Mouse (Mus musculus): ENCODE data around the gene 1700122O11Rik.

Gene 1700122O11Rik

DNA sequence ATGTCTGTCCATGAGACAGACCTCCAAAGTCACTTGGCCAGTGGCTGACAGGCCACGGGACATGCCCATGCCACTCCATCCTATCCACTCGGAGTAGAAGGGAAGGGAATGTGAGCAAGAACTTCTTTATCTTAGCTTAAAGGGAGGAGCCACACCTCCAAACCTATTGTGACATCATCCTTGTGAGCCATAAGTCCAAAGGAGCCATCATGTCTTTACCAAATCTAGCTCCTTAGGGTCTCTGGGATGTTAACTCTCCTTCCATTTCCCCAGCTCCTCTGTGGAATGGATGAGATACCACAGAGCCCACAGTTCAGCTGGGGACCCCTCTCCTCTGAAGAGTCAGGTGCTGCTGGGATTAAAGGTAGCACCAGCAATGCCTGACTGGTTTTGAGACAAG is at the start of gene 1700122O11Rik:
1700122O11Rik (minus strand) TSS at position 101 of the 400 bp plus-strand sequence.
- DNase-seq (ENCODE audit: low read depth, low spot score) = no peak

DNA sequence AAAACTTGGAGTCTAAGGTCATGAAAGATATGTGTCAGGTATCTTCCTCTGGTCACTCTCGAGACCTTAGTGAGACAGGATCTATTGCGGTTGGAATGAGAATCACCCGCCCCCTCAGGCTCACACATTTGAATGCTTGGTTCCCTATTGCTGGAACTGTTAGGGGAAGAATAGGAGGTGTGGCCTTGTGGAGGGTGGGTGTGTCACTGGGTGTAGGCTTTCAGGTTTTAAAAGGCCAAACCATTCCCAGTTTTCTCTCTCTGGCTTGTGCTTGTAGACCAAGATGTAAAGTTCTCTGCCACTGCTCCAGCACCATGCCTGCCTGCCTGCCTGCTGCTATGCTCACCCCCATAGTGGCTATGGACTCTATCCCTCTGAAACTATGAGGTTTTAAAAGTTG is 42.5 kb upstream of the 1700122O11Rik start:
- no peak for DNase-seq (ENCODE audit: low read depth, low spot score)

DNA sequence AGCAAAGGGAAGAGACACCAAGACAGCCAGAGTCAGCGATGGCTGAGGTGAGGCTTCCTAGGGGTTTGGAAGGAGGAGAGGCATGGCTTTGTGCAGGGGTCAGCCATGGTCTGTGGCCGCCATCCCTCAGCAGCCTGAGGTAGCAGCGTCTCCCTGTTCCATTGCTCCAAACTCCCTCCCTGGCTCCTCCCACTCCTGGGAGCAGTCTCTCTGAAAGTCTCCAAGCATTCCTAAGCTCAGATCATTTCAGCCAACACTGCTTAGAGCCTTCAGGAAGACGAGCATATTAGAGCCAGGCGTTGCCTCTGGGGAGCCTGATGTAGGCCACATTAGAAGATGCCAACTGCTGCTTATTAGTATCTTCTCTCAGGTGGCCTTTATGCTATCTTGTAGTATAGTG is 29.6 kb upstream of the 1700122O11Rik start:
- DNase-seq (ENCODE audit: low read depth, low spot score) = no peak

DNA sequence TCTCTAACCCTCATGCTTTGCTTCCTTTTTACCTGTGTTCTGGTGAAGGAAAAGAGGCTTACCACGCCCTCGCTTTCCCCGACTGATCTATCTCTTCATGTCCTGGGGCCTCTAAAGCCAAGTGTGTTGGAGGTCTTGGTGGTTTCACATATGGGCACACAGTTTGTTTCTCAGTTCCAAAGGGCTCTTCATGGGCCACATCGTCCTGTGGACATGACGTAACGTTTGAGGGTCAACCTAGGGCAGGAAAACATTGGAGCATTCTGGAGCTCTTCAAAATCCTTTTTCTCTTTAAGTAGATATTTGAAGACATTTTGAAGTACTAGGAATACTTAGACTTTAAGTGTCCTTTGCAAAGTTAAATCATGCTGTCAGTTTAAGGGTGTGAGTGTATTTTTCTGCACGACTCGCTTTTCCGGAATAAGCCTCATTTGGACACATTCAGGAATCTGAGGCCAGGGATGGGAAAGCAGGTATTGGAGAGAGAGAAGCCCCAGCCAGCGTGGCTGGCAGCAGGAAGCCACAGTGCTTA is 29.1 kb upstream of the 1700122O11Rik start:
- no peak for DNase-seq (ENCODE audit: low read depth, low spot score)

DNA sequence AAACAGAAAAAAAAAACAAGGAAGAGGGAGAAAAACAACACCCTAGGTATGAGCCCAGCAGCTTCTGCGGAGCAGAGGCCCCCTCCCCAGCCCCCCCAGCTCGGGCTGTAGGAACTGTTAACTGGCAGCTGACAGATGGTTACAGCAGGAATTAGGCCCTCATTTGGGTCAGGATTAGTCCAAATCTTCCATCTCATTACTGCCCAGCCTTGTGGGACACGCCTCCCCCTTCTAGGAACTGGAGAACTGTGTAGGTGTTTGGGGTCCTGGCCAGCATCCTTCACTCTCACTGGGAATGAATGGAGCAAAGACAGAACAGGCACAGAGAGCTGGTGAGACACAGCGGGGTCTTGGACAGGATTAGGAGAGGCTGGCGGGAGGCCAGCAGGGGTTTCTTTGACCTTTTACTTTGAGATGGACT is 27.0 kb upstream of the 1700122O11Rik start:
- DNase-seq (ENCODE audit: low read depth, low spot score) = no peak

DNA sequence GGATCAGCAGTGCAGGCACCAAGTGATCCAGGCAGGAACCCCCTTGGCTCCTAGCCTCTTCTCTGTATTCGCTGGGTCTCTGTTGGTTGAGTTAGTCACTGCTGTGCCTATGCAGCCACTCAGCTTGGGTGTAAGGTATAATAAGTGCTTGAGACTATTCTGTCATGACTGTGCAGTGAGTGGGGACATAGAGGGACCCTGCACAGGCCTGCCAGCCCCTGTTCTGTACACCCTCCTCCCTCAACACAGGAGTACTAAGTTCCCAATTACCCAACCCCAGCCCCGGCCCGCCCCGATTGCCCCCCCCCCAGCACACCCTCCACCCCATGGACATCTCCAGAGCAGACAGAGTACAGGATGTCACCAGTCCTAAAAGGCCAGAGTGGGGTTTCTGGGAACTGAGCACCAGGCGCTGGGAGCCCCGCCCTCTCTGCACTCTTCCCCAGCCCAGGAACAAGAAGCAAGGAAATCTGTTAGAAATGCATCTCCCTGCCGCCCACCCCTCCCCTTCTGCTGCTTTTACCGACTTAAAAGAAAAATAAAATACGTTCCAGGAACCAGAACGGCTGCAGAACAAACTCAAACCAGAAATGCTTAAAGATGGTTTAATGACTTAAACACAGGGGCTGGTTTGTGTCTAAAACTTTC is 26.2 kb upstream of the 1700122O11Rik start:
- DNase-seq (ENCODE audit: low read depth, low spot score) = no peak

DNA sequence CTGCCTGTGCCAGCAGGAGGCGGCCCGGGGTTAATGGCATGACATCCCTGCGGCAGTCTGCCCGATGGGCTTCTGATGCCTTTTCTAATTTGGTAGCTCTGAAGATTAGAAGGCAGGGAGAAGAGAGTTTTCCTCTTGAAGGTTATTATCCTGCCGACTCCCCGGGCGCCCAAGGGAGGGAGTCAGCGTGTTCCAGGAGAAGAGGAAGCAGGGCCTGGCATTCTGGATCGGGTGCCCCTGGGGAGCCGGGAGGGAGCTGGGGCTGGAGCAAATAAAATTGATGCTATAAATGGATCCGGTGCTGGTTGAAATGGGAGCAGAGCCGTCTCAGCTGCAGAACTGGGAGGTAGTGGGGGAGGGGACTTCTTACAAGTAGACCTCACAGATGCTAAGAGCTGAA is 19.3 kb upstream of the 1700122O11Rik start:
- DNase-seq (ENCODE audit: low read depth, low spot score) = no peak

DNA sequence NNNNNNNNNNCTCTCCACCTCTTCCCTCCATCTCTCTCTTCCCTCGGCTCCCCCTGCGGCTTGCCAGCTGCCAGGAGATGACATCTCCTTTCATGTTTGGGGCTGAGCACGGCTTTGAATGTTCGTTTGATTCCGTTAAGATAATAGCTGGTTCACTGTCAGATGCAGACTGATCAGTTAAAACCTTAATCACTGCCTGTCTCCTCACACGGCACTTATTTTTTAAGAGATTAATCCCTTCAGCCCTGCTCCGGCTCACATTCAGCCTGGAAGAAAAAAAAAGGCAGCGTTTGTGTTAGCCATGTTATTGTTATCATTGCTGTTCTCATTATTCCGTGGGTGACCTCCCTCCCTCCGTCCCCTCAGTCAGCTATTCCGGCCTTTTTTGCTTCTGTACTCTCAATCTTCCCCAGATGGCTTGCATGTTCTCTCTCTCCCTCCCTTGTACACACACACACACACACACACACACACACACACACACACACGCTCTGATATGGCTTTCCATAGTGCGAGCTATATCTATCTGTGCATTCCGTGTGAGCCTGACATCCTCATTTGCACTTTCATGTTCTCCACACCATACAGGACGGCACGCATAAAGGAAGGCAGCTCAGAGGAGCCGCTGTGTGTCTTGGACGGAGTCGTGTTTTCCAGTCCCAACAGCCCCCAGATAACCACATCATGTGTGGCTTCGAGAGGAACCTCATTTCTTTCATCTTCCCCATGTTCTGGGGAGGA is 17.2 kb upstream of the 1700122O11Rik start:
- no peak for DNase-seq (ENCODE audit: low read depth, low spot score)

DNA sequence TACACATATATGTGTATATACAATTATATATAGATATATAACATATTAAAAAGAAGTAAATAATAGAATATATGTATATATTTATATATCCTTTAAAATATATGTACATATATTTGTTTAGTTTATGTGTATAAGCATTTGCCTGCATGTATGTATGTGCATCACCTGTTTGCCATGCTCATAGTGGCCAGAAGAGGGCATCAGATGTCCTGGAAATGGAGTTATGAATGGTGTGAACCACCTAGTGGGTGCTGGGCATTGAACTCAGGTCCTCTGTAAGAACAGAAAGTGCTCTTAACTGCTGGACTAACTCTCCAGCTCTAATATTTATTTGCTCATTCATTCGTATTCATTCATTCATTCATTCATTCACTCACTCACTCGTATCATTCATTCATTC is 15.6 kb upstream of the 1700122O11Rik start:
- DNase-seq (ENCODE audit: low read depth, low spot score) = no peak

DNA sequence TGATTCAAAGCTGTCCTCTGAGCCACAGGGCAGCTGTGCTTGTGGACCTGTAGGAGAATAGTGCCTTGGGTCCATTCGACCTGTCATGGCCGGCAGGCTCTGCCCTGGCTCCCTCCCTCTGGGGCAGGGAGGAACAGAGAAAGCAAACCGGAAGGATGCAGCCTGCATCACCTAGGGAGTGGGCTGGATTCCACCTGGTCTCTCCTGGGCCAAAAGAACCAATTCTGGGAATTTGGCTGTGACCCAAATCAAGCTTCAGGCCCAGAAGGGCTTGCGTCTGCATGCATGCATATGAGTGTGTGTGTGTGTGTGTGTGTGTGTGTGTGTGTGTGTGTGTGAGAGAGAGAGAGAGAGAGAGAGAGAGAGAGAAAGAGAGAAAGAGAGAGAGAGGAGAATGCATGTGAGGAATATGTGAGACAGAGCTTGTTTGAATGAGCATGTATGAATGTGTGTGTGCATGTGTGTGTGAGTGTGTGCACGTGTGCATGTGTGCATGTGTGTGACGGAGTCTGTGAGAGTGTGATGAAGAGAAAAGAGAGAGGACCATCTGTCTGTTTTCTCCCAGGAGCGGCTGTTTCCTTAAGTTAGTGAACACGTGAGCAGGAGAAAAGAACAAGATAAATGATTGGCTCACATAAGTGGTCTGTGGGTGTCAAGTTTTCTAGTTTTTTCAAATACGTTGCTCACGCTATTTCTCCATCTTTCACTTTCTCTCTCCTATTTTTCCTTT is 14.4 kb upstream of the 1700122O11Rik start:
- no peak for DNase-seq (ENCODE audit: low read depth, low spot score)

DNA sequence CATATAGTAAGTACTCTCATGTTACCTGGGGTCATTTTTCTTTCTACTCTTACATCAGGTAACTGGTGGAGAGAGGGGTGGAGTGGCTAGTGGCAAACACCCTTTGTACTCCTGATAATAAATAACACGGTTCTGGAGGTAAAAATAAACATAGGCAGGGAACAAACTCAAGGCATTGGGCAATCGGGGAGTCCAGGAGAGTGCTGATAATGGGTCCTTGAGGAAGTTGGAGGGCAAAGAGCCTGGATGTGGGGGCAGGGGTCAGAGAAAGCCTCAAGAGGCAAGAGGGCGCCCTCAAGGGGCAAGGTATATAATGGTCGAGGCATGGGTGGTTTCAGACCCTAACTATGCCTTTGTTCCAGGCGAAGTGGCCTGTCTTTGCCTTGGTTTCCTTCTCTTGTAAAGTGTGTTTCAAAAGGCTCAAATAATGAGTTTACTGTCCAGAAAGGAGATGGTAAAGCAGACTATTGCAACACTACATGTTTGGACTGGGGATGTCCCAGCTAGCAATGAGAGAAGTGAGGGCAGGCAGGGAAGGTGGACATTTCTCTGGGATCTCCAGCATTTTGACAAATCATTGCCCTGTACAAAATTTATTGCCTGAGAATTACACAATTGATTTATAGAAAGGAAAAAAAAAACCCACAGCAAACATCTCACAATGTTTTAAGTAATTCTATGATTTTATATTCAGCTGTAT is 13.7 kb upstream of the 1700122O11Rik start:
- no peak for DNase-seq (ENCODE audit: low read depth, low spot score)

DNA sequence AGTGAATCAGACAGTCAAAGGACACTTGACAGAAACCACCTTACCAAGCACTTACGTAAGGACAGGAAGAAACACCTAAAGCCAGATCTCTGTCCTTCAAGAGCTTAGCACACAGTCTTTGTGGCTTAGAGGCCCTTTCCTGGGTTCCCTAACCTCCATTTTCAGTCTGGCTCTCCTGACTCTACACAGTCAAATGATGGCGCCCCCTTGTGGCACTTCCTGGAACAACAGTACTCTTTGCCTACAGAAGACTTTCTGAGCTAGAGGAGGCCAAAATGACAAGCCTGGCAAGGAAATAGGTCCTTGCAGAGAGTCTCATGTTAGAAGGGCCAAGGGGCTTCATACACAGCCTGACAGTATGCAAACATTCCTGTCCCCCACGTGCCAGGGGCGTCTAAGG is 7.5 kb upstream of the 1700122O11Rik start:
- DNase-seq (ENCODE audit: low read depth, low spot score) = peak; percentile 83

DNA sequence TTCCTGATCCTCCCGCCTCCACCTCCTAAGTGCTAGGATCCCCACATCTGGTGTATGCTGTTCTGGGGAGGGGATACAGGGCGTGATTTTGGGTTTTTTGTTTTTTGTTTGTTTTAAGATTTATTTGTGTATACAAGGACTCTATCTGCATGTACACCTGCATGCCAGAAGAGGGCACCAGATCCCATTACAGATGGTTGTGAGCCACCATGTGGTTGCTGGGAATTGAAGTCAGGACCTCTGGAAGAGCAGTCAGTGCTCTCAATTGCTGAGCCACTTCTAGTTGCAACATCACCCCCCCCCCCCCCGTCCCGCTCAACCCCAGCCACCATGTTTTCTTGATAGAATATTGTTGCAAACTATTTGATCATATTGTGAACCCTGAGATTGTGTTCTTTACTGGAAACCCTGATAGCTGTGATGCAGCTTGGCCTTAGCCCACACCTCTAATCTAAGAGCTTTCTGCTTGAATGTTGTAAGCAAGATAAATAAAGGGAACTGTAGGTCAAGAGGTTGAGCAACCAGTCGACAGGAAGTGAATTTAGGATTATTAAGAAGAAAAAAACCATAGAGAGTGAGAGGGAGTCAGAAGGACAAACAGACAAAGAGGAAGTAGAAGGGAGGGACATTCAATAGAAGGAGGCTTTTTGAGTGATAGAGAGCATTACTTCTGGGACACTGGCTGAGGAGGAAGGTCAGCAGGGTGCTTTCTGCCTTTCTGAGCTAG is 5.2 kb upstream of the 1700122O11Rik start:
- DNase-seq (ENCODE audit: low read depth, low spot score) = no peak

DNA sequence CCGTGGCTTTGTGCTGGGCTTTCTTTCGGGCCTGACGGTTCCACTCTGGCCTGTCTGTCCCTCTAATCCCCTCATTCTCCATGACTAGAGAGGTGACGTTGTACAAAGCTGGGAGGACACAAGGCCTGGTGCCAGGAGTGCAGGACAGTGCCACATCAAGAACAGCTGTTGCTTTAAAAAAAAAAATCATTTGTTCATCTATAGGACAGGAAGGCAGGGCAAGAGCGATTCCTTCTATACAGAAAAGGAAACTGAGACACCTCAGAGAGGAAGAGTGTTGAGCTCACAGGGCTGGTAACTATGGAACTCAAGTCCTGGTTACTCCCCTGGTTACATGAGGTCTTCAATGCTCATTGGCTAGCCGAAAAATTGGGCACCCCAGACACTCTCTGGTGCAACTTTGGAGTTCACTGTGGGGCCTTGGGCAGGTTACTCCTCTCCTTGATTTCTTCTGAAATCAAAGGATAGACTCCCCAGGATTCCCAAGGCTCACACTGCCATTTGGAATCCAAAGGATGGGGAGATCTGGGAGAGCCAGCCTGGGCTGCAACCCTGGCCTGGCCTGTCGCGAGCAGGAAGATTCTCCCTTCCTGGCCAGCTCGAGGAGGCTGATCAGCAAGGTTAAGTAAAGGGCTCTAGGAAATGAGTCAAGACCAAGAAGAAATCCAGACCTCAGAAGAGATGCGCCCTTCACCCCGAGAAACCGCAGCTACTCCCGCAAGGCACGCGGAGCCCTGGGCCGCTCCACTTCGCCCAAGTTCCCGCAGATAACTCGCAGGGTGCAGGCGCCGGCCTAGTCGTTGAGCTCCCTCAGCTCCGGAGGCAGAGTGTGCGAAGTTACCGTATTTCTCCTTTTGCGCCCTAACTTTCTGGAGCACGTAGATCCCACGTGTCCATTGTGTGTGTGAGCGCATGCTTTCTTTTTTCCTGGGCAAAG is 3.5 kb upstream of the 1700122O11Rik start:
- DNase-seq (ENCODE audit: low read depth, low spot score) = peak; percentile 83

DNA sequence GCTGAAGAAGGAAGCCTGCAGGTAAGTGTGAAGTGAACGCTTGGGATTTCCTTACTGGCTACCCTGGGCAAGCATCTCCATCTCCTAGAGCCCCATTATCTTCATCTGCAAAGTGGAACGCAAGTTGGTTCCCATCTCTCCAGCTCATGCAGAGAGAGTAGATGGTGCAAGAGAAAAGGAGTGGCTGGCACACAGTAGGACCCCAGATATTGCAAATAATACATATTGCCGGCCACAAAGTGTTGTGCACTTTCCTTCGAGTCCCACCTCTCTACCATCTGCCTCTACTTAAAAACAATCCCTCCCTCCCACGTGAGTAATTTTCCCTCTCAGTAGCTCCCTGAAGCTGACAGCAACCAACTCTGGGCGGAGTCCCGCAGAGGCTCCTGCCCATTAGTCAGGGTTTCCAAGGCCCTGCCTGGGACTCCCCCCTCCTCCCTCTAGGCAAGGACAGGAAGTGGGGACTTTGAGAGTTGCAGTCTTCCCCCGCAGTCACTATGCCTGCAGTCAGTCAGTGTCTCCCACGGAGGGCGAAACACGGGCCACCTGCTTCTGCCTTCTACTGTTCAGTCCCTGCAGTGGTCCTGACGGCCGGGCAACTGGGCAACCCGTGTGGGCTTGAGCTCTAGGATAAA is 1.3 kb upstream of the 1700122O11Rik start:
- DNase-seq (ENCODE audit: low read depth, low spot score) = peak; percentile 89

DNA sequence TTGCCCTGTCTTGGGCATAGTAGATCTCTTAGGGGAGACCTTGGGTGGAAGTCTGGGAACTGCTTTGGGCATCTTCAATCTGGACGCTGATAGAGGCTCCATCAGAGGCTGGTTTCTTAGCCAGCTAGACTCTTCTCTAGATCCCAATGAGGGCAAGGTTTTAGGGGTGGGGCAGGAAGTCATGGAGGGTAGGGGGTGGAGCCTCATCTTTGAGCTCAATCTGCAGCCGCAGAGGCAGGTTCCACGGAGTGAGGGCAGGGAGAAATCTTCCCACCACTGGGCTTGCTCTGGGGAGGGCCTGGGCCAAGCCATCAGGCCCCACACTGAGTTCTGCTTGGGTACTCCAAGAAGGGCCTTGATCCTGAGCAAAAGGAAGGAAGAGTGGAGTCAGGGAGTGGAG is 1.2 kb downstream of the 1700122O11Rik start:
- no peak for DNase-seq (ENCODE audit: low read depth, low spot score)

DNA sequence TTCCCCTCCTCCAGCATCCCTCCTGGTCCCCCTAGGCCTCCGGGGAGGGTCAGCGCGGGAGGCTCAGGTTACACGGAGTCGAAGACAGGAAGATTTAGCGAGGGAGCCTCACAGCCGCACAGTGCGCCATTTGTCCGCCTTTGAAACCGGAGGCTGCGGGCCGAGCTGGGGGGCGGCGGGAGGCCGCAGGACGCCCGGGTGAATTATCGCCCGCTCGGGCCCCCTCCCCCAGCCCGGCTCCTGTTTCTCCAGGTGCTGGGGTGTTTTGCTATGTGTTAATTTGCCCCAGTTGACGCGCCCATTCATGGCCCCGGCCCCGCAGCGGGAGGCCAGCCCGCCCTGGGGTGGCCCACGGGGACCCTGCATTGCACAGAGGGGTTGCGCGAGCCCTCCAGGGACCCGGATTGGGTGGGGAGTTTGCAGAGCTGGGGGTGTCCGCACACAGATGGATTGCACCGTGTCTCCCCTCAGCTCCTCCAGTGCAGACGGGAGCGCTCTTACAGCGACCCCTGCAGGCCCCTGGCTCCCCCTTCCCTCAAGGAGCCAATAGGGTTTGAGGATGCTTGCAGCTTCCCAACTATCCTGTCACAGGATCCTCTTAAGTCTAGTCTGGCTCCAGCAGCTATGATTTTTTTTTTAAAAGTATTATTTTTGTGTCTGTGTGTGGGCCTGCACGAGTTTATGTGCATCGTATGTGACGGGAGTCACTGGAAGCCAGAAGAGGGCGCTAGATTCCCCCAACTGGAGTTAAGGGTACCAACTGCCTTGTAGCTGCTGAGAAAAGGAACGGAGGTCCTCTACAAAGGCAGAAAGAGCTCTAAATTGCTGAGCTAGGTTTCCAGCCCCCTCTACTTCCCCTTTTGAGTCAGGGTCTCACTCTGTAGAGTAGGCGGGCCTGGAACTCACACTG is 6.3 kb downstream of the 1700122O11Rik start:
- DNase-seq (ENCODE audit: low read depth, low spot score) = peak; percentile 95

DNA sequence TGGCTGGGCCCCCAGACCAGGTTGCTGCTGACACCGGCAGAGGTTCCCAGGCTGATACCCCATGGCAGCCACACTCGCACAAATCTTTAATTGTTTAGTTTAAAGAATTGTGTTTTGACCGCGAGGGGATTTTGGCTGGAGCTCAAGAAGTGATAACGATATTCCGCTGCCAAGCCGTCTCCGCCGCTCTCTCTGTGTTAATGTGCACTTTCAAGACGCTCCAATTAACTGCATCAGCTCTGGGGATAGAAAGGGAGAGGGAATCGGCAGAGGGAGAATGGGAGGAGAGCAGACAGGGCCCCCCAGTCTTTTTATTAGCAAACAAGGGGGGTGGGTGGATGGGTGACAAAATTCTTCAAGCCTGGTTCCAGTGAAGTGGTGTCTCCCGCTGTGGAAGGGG is 8.9 kb downstream of the 1700122O11Rik start:
- no peak for DNase-seq (ENCODE audit: low read depth, low spot score)
